Mouse (Mus musculus) heart, postnatal 4 days (tissue): ENCODE data around the gene Wdr31. TPM values are rescaled to one million over a fixed set of nuclear protein-coding genes. Genes with fewer than 3 reads are reported as not detected.

Source experiments
- DNase-seq: peaks from one replicate; pipeline ENCODE4 v3.0.0; 2021
- total RNA-seq, 2 experiments: library from RNA; stranded (reverse); gene quantifications; 2 replicates each; pipeline ENCODE4 v1.2.3; 2021

Gene Wdr31
- total RNA-seq, 2 experiments from 2014 or later = 0.86 to 1.4 TPM

DNA sequence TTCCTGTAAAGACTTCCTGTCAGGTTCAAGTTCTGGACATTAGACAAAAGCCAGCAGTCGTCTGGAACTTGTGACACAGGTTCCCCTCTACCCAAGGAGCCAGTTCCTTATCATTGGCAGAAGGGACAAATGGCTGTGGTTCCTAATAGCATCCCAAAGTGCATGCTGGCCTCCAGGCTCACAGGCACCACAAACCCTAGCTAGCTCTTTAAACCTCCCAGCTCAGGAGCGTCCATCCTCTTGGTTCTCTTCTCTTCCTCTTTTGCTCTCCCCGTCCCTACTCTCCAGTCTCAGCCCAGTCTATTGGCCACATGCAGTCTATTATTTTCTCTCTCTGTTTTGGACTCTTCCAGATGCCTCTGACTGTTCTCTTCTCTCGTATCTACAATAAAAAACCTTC, 30.9 kb downstream of the Wdr31 start:
- no peak for DNase-seq

DNA sequence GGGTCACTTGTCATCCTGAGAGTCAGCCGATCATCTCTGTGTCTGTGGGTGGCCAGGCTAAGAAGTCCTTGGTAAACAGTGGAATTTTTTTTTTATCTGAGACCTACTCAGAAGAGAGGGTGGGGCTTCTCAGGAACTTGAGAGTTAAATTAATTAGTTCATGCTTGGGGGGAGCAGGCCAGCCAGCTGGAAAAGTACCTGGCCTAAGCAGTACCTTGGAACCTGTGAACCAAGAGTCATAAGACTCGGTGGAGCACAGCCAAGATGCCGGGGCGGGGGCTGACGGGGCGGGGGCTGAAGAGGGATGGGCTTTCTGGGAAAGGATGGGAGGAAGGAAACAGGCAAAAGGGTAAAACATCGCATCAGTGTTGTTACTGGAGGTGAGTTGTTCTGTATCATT, 32.8 kb downstream of the Wdr31 start:
- no peak for DNase-seq

DNA sequence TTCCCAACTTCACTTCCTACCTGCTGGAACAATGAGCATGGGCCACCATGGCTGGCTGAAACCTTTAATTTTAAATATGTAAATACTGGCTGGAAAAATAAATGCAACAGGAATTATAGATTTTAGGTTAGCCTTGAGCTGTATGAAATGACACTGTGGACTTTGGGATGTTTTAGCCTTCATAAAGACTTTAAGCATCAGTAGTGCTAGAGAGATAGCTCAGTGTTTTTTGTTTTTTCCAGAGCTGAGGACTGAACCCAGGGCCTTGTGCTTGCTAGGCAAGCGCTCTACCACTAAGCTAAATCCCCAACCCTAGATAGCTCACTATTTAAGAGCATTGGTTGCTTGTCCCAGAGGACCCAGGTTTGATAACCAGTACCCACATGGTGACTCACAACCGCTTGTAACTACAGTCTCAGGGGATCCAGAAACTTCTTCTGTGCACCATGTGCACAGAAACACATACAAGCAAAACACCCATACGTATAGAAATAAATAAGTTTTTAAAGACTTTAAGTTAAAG, 33.4 kb downstream of the Wdr31 start:
- DNase-seq = no peak

DNA sequence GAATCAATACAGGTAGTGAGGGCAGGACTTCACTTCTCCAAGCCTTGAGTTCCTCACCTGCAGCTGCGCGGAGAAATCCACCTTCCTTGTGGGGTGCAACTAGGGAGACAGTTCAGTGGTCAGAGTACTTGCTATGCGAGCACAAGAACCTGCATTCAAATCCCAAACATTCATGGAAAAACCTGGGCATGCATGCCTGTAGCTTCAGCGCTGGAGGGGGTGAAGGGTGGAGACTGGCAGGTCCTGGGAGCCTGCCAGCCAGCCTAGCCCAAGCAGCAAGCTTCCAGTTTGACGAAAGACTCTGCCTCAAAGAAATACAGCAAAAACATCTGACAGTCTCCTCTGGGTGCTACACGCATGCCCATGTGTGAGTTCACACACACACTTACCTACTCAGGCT, 35.6 kb downstream of the Wdr31 start, which contains the start of gene Rnf183:
TSS of gene Rnf183 (minus strand) at position 172 of the 400 bp plus-strand sequence.
- DNase-seq = no peak

DNA sequence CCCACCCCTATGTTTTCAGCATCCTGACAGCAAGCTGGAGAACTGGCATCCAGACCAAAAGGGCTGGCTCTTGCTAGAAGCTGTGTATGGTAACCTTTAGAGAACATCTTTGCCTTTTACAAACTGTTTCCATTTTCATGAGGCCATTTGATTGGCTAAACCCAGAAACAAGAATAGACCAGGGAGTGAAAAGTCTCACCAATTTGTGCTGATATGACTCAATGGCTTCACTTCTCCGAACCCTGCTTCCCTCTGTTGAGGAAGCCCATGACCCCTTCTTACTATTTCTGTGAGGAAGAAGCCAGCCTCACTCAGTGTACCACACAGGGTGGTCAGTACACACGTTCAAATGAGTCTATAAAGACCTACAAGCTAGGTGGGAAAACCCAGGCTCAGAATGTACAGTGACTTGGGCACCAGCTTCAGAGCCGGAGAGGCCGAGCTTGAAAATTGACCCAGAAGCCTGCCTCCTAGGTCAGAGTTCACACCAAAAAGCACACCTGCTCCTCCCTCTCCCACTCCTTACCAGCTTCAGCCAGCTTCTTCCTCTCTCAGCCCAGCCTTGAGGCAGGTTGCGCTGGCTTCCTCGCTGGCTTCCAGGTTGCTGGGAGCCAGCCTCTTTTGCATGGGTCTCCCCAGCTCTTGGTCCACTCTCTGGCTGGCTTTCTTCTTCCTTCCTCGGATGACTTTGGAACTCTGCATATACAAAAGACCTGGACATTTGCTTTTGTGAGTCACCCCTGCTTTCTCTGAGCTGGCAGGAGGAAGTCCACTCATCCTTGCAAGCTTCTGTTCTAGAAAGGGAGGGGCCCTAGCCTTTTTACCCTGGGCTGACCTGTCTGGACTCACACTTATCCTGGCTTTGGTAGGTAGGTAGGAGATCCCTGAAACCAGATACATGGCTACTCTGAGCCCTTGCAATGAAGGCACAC, 36.5 kb downstream of the Wdr31 start:
- no peak for DNase-seq

DNA sequence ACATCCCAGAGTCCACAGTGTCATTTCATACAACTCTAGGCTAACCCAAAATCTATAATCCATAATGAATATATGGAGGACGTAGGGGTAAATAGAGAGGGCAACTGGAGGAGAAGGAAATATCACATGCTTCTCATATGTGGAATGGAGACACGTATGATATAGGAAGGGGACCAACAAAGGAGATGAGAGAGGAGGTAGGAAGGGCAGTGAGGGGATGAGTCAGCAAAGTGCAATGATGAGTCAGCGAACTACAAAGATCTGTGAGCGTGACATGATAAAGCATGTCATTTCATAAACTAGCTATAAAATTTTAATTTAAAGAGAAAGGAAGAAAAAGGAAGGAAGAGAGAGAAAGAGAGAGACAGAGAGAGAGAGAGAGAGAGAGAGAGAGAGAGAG, 39.2 kb downstream of the Wdr31 start:
- DNase-seq = no peak

DNA sequence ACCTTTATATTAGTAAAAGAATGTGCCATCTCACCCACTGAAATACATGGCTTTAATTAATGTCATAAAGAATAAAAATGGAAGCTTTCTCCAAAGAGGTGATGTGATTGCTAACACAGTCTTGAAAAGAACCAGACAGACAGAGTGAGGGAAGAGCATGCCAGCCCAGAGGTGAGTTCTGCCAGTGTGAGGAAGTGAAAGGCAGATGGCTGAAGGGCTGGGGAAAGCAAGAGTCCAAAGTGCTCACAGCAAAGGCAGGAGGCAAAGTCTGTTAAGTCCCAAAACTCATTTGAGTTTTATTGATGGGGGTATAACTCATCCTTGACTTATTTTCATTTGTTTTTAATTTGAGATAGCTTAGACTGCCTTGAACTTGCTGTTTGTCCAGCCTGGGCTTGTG, 40.0 kb downstream of the Wdr31 start:
- no peak for DNase-seq

DNA sequence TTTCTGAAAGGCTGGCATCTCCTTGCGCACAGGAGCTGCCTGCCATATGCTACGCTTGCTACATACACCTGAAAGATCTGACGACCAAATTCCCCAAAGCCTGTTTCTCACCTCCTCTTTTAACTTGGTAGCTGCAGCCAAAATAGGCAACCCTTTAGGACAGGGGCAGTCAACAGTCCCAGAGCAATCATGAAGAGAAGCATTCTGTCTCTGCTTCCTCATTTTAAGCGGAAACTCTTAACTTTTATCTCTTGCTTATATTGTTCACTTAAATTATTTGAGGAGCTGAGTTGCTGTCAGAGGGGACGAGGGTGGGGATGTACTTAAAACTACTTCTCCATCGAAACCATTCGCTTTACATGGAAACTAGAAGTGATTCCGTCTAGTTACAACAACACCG, 41.1 kb downstream of the Wdr31 start:
- no peak for DNase-seq

DNA sequence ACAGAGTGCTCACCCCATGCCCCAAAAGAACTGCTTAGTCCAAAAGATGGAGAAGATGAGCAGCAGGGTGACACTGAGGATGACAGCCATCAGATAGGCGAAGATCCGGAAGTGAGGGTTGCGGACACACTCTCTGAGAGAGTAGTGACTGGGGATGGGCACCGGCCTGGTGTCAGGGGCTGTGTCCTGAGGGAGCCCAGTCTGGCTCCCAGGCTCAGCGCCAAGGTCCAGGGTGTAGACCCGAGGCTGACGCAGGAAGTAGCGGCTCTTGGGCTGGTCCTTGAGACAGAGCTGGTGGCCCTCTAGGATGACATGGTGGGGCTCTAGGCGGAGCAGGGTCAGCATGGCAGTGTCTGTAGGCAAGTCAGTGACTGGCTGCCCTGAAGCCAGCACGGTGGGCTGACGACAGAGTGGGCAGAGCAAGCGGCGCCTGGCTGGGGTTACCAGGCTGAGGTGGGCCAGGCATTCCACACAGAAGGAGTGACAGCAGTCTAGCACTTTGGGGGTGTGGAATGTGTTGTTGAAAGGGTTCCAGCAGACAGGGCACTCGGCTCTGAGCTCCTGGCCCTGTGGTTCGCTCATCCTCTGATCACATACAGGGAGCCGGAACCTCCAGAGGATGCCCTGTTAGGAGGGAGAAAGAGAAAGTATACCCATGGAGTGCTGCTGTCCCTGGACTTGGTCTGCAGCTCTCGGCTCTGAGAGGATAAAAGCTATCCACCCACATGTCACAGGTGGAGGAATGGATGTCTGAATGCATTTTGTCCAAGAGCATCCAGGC, 42.5 kb downstream of the Wdr31 start:
- DNase-seq = no peak

DNA sequence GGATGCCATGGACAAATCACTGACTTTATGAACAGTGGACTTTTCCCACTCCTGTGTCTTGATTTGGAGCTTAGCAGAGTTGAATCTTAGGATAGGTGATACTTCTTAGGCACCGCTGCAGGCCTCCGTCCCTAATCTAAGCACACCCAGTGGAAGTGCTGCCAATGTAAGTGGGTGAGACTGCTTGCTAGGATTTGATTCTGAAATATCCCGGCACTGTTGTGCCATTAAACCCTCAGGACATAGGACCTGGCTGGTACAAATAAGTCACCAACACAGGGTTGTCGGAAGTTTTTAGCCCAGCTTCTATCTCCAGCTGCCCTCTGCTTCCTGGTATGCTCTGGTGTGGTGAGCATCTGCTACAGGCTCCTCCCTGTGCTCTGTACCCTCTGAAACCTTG, 44.8 kb downstream of the Wdr31 start:
- DNase-seq = no peak

DNA sequence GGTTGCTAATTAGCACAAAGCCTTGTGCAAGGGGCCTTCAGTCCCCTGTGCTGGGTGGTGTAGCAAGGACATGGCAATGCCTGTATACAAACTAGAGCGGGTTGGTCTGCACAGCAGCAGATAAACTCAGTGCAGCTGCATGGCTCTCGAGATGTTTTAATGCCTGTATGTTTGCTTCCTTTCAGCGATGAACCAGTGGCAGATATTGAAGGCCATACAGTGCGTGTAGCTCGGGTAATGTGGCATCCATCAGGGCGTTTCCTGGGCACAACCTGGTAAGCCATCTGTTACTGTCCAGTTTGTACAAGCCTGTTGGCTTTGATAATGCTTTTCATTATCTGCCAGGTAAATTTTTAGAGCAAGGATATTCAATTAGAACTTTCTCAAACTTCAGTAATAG, 51.6 kb downstream of the Wdr31 start:
- no peak for DNase-seq

DNA sequence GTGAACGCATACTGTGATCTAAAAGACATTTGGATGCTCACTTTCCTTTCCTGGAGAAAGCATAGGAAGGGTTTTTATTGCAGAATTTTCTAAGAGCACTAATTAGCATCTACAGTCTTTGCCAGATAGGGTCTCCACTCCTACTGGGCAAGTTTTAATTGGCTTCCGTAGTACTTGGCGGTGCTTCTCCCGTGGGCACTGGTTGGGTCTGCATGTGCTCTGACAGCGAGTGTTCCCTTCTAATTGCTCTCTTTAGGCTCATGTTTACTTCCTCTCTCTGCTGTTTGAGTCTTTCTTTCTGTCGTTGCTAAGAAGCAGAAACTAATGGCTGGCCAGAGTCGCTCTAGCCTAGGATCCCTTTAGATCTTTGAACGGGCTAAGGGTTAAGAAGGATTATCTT, 52.2 kb downstream of the Wdr31 start:
- DNase-seq = no peak

DNA sequence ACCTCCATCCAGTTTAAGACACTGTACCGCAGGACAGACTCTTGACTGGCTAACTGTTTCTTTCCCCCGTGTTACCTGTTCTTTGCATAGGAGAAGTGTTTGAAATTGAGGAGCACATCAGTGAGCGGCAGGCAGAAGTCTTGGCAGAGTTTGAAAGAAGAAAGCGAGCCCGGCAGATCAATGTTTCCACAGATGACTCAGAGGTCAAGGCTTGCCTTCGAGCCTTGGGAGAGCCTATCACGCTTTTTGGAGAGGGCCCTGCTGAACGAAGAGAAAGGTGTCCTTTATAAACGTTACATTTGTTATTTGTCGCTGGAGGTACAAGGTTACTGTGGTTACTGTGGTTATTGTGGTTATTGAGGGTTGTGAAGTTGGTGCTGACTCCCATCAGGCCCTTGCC, 59.1 kb downstream of the Wdr31 start:
- no peak for DNase-seq

DNA sequence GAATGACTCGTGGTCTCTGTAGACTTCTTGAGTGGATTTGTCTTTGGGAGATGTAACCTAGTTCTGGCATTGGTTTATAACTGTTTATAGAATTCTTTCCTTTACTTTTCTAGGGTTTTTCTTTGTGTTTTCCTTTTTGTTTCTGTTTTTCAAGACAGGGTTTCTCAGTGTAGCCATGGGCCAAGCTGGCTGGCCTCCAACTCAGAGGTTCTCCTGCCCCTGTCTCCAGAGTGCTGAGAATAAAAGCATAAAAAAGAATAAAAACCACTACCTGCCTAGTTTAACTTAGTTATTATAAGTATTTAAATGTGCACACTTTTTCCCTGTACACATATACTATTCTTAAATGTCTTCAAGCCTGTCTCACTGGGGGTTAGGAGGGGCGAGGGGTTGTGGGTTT, 60.4 kb downstream of the Wdr31 start:
- DNase-seq = no peak

DNA sequence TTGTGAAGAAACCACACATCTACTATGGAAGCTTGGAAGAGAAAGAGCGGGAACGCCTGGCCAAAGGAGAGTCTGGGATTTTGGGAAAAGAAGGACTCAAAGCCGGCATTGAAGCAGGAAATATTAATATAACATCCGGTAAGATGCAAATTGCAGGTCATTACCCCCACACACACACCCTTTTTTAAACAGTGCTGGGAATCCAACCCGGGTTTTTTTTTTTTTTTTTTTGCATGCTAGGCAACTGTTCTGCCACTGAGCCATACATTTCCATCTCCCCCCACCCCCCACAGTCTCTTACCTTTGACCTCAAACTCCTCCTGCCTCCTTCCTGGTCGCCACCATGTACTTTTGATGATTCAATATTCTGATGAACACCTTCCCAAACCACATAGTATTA, 61.1 kb downstream of the Wdr31 start:
- DNase-seq = no peak

DNA sequence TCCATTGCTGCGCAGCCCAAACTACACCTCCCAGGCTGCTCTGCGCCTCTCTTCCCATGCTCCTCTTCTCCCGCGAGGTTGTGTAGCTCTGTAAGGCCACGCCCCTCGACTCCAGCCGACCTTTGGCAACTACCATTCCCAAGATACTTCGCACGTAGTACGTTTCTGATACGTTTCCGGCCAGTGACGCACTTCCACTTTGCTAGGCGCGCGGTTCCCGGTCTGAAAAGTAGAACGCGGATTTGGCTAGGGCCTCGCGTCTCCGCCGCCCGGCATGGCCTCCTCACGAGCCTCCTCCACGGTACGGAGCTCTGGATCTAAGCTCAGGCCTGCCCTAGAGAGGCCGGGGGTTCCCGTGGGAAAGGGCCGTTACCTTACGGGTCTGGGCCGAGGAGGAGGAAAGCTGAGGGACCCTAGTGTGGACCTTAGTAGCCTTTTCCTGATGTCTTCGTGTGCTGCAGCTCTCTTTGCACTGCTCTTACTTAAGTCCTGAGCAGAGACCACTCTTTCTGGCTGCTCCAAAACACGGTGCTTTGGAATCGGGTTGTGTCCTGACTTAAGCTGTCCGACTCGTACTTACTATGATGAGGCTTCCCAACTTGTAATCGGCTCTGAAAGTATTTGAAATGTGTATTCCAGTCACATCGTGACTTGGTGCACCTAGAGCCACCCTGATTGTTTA, 62.0 kb downstream of the Wdr31 start, which contains the start of the genes Cdc26 and Prpf4:
TSS of gene Cdc26 (minus strand) at position 42 of the 682 bp plus-strand sequence.
TSS of gene Prpf4 (plus strand) at position 197 of the 682 bp plus-strand sequence.
- DNase-seq = peak; percentile 98

DNA sequence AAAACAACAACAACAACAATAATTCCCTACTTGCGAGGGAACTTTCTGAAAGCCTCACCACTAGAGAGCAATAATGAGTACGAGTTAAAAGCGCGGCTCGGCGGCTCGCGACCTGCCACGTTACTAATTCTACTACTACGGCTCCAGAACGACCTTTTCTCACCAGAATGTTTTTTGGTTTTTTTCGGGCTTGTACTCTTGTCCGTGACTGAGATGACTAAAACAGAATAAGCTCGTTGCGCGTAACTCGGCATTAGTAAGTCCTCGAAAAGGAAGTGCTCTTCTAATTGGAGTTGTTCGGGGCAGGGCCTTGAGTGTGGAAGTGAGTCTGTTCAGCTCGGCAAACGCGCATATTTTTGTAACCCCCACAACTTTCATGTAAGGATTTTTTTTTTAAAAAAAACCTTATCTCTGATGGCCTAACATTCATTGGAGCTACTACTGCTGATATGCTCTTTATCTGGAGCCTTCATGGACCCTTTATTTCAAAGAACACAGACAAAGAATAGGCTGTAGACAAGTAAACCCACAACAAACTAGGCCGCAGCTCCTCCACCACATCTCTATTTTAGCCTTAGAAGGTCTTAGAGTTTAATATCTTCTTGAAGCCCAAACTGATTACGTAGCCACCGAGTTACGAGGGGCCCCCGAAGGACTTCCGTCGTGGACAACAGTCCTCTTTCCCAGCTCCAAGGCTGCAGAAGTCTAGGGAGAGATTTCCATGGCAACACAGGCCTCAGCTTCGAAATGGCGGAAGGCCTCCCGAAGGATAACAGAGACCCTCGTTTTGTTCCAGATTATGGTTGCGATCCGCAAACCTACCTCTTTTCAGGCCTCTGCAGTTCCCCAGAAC, 62.7 kb downstream of the Wdr31 start:
- peak; percentile 60 for DNase-seq

DNA sequence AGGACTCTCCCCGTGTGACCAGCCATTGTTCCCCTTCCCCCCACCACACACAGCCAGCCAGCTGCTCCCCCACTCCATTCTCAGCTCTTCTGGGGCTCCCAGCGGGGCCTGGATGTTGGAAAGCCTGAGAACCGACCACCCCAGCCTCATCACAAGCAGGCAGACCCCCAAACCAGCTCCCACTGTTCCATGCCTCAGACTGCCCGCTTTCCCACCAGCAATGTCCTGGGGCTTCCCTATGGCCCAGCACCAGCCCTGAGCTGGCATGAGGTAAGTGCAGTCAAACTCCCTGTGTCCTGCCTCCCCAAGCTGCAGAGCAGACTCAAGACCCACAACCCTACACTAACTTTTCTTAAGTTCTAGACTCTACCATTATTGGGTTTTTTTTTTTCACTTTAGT, 64.6 kb downstream of the Wdr31 start:
- DNase-seq = no peak

DNA sequence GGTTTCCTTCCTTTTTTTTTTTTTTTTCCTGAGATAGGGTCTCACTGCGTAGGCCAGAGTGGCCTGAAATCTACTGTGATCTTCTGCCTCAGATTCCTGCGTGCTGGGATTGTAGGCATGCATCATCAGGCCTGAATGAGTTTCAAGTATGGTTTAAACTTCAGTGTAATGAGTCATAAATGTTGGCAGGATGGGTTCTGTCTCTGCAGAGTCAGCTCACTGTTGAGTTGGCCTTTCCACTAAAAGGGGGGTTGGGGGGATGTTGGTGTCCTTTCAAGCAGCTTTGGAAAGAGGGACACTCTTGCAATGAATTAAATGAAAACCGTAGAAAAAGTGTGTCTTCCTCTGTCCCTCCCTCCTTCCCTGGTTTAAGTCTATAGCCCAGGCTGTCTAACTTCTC, 71.7 kb downstream of the Wdr31 start:
- DNase-seq = no peak
